Mouse (Mus musculus) cerebellum, postnatal 36 days (tissue): ENCODE data around the gene Cpa4.

Experiments used
- DNase-seq, 2 experiments: peaks; one replicate each; pipeline ENCODE4 v3.0.0; 2021 to 2022; ENCODE audit warnings: mixed read lengths in 2 of 2

Cpa4 gene

DNA sequence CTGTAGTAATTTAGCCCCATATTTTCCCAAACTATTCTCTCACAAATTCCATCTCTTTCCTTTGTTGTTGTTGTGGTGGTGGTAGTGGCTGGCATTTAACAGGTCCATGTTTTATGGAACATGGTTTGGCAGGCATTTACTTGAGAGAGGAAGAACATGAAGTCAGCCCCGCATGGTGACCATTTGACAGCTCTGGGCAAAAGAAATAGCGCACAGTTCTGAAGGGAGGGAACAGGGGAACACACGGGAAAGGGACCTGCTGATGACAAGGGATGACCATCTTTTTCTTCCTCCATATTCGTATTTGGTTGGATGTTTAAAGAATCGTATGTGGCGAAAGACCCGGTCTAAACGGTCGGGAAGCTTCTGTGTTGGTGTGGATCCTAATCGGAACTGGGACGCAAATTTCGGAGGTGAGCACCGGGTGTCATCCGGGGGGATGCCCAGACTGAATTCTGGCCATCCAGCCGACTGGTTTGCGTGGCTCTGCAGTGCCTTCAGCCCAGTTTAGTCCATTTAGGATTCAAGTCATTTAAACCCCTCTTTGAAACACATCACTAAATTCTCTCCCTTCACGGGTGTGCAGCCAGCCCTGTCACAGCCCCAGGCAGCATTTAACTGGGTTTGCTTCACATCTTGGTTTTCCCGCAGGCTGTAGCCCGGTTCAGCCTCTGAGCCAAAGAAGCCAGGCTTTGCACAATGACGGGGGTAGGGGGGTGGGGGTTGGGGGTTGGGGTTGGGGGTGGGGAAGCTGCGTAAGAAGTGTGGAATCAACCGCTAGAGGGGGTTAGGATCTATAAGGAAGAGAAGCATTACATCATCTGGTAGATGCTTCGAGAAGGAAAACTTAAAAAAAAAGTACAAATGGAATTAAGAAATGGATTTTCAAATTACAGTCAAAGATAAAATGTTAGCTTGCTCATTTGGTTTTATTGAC, 16.3 kb upstream of the Cpa4 start:
- peak; percentile 32 to 44 for DNase-seq

DNA sequence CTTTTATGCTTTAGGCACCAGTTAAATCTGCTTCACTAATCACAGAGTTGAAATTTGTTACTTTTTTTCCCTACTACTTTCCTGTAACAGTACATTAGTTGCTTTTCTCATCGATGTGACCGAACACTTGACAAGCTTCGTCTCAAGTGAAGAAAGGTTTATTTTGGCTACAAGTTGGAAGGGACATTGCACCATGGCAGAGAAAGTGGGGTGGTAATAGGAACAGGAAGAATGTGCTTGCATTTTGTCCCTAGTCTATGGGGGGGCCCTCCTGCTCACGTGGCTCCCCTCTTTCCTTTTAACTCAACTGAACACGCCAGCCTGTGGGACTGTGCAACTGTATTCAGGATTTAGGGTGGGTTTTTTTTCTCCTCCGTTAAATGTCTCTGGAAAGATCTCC, 15.5 kb upstream of the Cpa4 start:
- DNase-seq: no peak

DNA sequence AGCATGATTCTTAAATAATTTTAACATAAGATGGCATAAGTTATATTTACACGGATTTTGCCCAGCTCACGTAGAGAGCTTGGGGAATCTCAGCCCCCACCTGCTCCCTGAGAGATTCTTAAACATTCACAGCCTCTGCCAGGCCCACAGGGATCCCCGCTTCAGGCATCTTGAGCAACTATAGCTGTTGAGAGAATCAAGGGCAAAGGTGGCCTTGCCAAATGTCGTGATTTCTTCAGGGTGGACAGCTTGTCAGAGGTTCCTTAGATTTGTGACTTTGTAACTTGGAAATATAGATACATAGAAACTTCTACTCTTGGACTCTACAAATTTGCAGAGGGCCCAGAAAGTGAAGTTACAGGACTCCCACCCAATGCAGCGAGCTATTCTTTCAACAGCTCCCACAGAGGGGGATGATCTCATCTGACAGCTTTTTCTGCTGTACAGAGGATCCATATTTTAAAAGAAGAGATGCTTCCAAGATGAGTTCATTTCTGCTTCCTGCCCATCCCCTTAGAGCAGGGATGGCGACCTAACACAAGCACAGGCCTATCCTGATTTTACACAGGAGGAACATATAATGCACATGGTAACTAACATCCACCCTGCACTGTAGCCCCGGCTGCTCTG, 14.7 kb upstream of the Cpa4 start:
- DNase-seq: no peak

DNA sequence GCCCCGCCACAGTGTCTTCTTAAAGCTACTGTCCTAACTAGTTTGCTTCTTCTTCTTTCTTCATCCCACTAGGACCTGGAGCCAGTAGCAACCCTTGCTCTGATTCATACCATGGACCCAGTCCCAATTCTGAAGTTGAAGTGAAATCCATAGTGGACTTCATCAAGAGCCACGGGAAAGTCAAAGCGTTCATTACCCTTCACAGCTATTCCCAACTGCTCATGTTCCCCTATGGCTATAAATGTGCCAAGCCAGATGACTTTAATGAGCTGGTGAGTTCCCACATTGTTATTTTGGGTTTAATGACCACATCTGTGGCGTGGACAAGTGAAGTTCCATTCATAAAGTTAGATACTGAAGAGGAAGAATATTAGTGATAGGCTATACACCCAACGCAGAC, 14.1 kb upstream of the Cpa4 start:
- no peak for DNase-seq

DNA sequence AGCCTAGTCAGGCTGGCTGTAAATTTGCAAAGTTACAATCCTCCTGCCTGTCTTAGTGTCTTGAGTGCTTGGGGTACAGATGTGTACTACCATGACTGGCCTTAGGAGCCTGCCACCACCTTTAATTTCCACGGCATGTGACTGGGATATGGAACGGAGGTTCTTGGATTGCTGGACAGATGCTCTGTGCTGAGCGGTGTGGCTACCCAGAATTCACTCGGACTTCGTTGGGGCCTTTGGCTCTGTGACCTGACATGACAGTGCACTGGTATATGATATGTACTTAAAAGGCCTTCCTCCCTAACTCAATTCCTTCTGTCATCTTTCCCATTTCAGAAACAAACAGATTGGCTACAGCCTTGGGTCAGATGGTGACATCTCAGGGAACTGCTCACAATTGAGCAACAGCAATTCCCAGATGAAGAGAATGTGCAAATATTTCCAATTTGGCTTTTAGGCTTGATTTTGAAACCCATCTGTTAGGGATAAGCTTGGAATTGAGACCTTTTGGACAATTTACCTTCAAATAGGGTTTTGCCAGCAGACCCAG, 13.5 kb upstream of the Cpa4 start:
- DNase-seq: no peak

DNA sequence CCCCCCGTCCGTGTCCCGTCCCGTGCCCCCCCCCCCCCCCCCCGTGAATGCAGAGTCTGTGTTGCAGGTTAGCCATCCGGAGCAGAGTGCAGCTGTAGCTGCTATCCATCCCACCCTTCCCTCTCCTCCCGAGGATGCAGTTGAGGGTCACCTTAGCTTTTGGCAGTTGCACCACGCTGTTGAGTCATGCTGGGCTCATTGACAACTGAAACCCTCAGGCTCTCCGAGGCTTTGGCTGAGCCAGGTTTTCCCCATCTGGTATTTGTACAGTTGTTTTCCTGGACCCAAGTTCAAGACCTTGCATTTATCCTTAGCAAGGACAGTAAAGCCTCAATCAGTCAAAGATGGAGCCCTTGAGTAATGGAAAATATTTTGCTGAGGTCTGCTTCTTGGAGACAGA, 12.1 kb upstream of the Cpa4 start:
- no peak for DNase-seq

DNA sequence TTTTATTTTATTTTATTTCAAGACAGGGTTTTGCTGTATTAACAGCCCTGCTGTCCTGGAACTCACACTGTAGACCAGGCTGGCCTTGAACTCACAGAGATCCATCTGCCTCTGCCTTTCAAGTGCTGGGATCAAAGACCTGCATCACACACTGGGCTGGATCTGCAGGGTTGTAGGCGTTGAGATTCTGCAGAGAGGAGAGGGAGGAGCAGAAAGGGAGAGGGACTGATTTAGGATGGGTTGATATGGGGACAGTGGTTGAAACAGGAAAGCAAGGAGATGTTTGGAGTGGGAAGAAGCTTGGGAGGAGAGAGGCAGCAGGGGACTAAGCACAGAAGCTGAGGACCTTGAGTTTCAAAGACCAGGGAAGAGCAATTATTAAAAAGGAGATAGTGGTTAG, 8.4 kb upstream of the Cpa4 start:
- no peak for DNase-seq

DNA sequence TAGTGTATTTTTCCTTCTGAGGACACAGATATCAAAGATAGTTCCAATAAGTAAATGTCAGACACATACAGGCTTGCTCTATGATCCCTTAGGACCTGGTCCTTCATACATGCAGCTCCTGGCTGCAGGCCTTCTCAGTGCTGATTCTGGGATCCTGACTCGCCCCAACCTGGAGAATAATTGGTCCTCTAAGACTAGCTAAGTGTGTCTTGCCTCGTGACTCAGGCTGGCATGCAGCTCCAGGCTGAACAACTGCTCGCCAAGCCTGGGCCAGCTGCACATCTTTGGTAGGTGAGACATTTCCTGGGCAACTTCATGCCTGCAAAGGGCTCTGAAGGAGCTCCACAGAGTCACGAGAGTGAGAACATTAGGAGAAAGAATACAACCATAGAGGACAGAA, 6.0 kb upstream of the Cpa4 start:
- DNase-seq: no peak

DNA sequence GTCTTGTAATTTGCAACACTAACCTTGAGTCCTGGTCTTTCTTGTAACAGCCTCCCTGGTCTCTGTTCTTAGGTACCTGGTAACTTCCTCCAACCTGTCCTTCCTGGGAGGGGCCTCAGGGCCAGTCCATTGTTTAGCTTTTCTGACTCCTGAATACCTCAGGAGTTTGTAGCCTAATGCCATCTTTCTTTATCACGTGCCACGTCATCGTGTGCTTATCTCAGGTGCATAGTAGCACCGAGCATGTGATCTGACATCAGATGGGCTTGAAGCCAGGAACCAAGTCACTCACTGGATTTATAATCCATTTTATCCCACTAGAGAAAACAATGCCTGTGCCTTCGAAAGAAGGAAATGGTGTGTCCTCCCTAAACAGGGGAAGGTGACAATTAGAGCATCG, 4.6 kb upstream of the Cpa4 start:
- DNase-seq: no peak

DNA sequence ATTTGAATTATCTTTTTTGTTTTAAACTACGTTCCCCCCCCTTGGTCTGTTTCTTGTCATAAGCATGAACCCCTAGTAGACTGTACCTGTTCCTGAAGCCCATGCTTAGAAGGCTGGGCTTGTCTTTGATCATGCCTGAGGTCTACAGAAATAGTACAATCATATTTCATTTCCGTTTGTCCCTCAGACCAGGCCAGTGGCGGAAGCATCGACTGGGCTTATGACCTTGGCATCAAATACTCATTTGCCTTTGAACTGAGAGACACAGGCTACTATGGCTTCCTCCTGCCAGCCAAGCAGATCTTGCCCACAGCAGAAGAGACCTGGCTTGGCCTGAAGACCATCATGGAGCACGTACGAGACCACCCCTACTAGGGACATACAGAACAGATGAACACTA, 4.1 kb upstream of the Cpa4 start:
- DNase-seq: no peak

DNA sequence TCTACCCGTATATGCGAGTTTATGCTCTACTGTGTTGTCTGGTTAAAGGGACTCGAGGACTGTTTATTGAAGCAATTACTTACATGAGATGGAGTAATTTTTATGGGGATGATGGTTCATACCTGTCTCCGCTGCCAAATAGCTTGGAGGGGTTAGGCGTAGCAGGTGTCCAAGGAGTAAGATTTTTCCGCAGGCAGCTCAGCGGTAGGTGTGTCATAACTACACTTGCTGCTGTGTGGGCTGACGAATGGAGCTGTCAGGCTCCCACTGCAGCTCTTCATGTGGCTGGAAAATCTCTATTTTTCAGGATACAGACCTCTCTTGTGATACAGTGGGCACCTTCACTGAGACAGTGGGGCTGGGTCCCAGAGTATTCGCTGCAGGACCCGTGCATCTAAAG, 1.2 kb downstream of the Cpa4 start:
- no peak for DNase-seq

DNA sequence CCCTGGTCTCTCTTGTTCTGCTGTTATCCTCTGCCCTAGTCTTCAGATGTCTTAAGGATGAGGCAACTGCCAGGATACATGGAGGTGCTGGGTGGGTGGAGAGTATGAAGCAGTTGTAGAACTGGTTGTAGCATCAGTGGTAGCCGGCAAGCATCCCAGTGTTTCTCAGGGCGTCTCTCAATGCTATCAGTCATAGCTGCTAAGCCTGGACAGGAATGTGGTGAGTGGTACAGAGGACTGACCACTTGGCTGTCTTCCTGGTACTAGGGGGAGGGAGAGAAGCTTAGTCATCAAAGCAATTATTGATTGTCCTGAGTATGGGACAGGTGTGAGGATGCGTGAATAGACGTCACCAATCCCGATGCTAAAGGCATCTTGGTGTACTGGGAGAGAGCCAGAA, 1.8 kb downstream of the Cpa4 start:
- DNase-seq: no peak

DNA sequence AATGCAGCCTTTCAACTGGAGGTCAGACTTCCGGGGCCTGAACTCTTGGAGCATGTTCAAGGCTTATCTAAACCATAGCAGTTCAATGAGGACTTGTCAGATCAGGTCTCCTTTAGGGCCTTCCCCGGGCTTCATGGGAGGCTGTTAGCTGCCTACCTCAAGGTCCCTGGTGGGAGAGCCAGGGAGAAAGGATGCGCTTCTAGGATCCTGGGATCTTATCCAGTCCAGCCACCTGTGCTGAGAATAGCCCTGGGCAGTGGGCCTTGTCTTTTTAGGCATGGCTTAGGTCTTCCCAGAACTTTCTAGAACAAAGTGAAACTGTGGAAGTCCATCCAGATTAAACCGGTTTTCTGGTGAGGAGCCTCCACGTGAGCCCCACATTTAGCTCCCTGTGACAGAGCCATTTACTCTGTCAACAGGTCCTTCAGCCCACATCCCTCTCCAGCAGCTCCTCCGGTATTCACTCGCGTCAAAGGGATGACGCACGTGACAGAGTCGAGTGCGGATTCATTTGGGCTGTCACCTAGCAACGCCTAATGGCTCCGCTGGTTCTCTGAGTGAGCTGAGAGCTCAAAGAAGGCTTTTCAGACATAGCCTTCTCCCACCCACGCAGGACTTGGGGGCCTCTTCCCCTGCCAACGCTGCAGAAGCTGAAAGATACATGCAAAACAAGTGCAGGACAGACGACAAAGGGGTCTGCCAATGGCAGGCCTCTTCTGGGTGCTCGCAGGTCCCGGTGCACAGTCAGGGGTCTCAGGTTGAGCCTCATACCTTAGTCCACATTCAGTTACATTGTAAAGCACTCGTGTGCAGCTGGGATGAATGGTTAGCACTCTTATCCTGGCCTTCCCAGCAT, 4.5 kb downstream of the Cpa4 start:
- no peak for DNase-seq

DNA sequence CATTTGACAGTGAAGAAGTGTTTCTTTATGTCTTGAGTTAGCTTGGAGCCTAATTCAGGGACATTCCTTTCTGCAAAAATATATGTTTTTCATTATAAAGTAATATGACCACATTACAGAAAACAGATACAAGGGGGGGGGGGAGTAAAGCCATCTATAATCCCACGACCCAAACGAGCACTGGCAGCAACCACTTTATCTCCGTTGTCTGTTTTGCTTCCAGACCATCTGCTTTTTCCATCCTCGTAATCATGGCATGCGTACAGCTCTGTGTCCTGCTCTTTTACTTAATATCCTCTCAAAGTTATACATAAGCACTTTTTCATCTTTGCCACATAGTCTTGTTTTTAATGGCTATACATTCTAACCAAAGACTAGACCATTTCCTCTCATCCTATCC, 5.2 kb downstream of the Cpa4 start:
- no peak for DNase-seq

DNA sequence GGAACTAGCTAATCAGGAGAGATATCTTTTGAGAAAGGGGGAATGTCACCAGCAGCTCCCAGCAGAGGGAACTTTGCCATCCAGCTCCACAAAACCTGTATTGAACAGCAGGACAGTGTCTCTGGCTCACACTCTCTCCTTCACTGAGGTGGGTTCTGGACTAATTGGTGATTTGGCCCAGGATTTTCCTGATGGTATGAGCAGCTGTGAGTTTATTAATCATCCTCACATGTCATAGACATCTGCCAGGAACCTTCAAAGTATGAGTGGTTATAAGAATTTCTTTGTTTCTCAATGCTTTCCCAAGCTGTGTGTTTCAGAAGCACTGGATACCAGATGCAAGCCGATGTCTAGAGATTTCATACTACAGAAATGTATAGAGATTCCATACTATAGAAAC, 6.8 kb downstream of the Cpa4 start:
- DNase-seq: no peak

DNA sequence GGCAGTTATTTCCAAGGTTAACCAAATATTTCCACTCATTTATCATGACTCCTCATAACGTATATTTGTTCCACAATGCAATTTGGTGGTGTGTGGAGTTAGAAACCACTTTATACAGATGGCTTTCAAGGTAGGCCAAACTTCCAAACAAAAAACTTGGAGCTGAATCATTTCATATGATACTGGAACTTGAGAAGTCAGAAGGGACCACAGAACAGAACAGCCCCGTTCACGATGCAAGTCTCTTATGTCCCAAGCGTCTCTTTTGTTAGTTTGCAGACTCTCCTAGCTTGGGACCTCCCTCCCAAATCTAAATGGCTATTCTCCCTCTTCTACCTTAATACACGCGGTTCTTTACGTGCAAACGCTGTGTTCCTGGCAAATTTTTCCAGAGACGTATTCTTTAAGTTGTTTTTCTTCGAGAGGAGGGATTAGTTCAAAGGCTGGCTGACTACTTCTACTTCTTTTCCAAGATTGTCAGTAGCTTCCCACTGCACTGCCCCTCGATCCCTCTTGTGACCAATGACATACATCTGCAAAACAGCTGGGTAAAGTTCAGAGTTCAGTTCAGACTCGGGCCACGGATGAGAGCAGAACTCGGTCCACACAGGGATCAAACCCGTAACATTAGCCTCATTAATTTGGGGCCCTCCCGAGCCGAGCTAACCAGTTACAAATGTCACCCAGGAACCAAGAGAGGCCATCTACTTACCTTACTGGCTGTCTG, 8.5 kb downstream of the Cpa4 start:
- DNase-seq: no peak

DNA sequence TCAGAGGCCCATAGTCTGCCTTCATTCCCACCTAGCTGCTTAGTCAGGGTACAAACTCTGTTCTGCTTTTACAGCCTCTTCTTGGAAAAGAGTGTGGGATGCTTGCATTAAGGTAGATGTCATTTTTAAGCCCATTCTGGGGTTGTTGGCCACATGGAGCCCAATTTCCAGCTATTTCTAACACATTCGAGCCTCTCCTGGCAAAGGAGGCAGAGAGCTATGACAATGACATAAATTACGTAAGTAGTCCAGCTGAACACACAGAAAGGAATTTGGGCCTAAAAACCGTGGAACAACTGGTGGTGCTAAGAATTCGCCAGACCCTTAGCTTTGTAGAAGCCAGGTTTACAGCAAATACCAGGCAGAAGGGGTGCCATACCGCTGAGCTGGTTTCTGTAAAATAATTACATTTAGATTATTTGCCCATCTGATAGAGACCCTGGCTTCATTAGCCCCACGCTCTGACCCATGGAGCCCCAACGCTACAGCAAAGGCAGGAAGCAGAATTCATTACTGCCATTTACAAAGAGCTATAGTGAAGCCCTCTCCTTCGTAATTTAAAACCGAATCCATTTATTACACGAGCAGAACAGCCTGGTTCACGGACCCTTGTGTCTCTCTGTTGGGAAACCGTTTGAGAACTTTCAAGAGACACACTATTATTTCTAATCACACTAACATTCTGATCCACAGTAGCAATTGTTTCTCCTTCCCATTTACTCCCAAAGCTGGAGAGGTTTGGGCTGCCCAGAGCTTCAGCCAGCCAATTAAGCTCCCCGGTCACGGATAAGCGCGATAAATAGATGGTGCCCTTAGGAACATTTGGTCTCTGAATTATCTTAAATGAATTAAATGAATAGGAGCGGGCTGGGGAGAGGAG, 12.0 kb downstream of the Cpa4 start:
- DNase-seq: no peak

DNA sequence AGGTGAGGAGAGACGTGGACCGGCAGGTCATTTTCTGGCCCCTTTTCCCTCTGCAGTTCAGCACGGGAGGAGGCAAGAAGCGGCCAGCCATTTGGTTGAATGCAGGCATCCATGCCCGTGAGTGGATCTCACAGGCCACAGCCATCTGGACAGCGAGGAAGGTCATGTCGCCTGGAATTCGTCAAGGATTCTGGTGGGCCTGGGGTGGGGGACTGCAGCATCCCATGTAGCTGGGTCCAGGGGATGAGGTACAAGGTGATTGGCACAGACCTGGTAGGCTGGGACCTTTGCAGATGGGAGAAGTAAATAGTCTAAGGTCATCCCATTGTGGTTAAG, 12.6 kb downstream of the Cpa4 start:
- no peak for DNase-seq

DNA sequence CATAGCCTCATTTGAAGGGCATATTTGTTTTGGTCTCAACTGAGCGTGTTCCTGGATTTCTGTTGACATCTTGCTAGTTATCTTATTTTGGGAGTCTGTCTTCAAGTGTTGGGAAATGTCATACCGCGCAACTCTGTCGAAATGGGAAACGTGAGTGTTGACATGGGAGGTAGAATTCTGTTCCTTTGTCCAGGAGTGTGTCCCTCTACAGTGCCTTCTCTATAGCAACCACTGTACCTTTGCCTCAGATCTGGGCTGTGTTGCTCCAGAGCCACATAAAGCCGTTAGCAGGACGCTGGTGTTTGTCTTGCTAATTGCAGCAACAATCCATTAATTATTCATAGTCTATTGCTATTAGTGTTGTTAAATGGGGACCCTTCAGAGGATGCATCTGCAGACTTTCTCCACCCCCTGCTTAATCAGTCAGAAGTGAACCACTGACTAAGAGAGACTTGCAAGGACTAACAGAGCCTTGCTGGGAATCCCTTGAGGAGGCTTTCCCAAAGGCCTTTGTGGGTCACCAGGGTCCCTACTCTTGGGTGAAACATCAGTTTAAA, 18.8 kb downstream of the Cpa4 start:
- DNase-seq: no peak

DNA sequence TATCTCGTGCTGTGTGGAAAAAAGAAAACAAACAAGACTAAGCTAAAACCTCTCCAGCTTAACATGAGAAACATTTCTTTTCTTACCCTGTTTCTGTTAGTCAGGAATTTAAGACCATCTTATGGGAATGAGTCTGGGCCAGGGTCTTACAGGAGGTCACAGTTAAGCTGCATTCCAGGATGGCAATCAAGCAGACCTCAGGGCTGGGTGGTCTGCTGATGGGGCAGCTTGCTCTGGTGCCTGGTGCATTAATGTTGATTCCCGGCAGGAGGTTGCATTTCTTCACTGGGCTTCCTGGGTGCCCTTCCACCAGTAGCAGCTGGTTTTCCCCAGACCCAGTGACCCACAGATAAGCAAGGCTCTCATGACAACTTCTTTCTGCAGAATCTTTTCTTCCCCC, 21.6 kb downstream of the Cpa4 start:
- DNase-seq: no peak

DNA sequence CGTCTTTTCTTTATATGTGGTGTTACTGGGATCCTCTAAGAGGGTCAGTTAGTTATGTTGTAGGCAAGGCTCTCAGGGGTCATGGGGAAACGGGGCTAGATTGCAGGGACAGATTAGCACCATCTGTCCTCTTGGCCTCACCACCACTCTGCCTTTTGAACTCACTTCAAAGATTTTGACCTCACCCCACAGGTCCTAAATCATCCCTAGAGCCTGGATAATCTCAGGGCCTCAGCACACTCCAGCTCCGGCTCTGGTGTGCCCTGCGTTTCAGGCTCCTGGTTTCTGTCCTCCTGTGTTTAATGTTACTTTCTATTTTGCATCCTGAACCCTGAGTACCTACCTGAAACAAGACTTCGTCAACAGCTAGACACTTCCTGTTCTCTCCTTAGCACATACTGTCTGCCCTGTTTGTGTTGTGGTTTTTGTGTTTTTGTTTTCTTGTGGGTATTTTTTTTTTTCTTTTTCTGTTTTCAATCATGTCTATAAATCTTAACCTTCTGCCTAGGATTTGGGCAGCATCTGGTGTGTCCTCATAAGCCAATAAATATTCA, 23.8 kb downstream of the Cpa4 start:
- DNase-seq: no peak
